Mouse (Mus musculus): ENCODE results near the gene Tex2. TPM values are rescaled to one million over a fixed set of nuclear protein-coding genes. Genes with fewer than 3 reads are reported as not detected.

Gene Tex2
- polyA plus RNA-seq, 1 experiment from 2014 or later = 18.3 TPM

DNA sequence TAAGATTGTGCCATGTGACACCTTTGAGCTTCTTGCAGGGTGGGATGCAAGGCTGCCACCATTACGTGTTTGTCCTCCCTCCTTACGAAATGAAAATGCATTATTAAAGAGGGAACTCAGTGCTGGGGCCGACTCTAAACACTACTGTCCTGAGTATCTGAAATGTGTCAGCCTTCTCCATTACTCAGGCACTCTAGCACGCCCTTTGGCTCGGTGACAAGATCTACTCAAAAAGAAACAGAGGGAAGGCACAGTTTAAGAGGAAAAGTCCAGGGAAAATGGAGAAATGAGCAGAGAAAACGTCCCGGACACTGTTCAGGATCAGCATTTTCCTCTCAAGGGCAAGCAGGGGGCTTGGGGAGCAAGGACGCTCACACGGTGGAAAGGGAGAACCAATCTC lies 40.3 kb downstream of the Tex2 start:
- Histone ChIP-seq H3K36me3 (peaks cover 4% of the 10 kb centered on the region; the same call in 1 of the 2 replicates), H3K4me2 (replicated peaks) (no peak overlapping the region), H3K9me3 (no peaks in the 10 kb centered on the region), H3K27ac (no peak overlapping the region), H3K4me1 (replicated peaks) (peaks cover 36% of the 10 kb centered on the region), H3K27me3 (no peaks in the 10 kb centered on the region), H3K9ac (replicated peaks) (no peak overlapping the region), H3K4me3 (replicated peaks) (no peak overlapping the region)
- no peak for ATAC-seq
- 74% methylated on average over 9 of the region's 9 CpGs for WGBS

DNA sequence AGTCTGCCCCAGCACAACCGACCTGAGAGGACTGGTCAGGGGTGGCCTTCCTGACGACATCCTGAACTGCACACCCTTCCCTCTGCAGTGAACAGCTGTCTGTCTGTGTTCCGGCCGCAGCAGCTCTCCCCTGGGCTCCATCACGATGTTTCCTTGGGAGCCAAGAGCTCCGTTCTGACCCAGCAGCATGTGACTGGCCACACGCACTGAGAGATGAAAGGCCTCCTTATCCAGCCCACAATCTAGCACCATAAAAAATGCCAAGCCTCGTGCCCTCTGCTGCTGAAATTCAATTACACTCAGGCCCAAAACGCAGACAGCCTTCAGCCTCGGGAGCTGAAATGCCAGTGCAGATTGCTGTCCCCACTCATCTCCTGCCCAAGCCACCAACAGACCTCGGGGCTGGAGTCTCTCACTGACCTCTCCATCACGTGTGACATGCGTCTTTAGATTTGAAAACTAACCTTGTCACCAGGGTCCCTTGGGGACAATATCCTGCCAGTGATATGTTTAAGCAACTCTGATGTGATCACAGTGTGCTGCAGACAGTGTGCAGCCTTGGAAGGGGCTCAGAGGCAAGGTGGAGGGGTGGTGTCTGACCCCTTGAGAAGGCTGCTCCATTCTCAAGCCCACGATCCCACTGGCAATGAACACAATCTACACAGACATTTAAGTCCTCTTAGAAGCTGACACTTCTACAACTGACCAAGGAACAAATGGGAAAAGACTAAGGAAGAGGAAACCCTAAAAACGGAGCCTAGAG lies 41.0 kb downstream of the Tex2 start:
- WGBS = 64% methylated on average over 15 of the region's 15 CpGs
- peak overlapping the region; percentile 49; the same call in 1 of the 2 replicates for H3K27ac ChIP-seq
- H3K9me3 ChIP-seq = no peaks in the 10 kb centered on the region
- peak overlapping the region; percentile 36 for H3K9ac ChIP-seq (replicated peaks)
- peaks cover 11% of the 10 kb centered on the region for H3K36me3 ChIP-seq
- no peaks in the 10 kb centered on the region for H3K27me3 ChIP-seq
- H3K4me1 ChIP-seq (replicated peaks) = peaks cover 36% of the 10 kb centered on the region
- no peak overlapping the region for H3K4me2 ChIP-seq (replicated peaks)
- H3K4me3 ChIP-seq (replicated peaks) = no peak overlapping the region
- ATAC-seq = peak; percentile 34; the same call in 1 of the 2 replicates

DNA sequence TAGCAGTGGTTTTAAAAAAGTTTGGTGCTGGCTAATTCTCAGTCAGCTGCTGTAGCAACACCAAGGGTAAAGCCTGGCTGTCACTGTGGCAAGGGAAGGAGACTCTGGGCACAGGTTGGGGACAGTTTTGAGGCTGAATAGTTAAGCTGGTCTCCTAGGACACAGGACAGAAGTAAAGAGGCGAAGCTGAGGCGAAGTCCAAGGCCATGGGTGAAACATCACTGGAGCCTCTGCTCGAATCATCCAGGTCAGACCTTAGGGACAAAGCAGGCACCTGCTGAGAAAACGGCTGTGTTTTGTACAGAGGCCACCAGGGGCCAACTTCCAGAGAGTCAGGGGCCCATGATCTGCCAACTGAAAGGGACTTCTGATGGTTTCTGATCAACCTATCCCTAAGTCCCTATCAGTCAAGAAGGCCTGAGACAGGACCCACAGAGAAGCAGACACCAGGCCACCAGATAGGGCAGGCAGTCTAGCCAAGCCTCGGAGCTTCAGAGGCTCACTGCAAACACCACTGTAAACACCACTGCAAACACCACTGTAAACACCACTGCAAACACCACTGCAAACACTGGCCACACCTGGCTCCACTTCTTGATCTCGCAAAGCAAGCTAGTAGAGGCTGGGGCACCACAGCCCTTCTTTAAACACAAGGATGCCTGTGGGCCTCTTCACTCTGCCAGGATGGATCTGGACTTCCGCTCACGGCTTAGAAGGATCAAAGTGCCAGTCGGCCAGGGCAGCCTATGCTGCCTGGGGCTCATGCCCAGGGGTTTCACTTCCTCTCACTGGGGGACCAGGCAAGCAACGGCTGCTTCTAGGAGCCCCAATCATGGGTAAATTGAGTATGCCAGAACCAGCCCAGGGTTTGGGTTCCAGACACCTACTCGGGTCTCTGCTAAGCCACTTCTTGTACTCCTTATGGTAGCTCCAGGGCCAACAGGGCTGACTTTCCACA lies 41.9 kb downstream of the Tex2 start:
- ATAC-seq = no peak
- H3K36me3 ChIP-seq = peaks cover 20% of the 10 kb centered on the region
- no peaks in the 10 kb centered on the region for H3K27me3 ChIP-seq
- 75% methylated on average over 11 of the region's 11 CpGs for WGBS
- peaks cover 36% of the 10 kb centered on the region for H3K4me1 ChIP-seq (replicated peaks)
- no peak overlapping the region for H3K27ac ChIP-seq
- H3K9ac ChIP-seq (replicated peaks) = peak overlapping the region; percentile 36; the same call in 1 of the 2 replicates
- H3K4me3 ChIP-seq (replicated peaks) = no peak overlapping the region
- H3K9me3 ChIP-seq = no peaks in the 10 kb centered on the region
- no peak overlapping the region for H3K4me2 ChIP-seq (replicated peaks)

DNA sequence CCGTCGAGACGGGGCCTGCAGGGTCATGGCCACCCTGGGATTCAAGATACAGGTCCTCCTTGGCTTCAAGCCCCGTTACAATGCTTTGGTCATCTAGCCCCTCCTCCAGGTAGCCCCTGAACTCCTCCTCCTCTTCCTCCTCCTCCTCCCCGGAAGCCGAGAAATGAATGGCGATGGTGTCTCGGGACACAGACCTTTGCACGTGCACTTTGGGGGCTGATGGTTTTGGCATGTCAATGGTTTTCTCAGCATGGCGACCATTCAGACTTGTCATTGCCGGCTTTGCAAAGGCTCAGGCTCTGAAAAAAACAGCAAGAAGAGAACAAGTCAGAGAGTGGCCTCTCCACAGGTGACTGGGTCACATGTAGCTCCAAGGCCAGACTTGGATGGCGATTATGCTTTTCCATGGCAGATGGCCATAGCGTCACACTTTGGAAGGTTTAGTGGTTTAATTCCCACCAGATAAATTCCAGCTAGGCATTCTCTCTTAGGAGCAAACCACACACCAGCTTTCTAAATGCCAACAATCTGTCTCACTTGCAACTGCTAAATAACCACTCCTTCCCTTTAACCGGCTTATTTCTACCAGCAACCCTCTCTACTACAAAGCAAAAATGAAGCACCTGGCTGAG lies 44.8 kb downstream of the Tex2 start:
- peaks cover 24% of the 10 kb centered on the region for H3K36me3 ChIP-seq
- no peak overlapping the region for H3K4me2 ChIP-seq (replicated peaks)
- no peak overlapping the region for H3K9ac ChIP-seq (replicated peaks)
- WGBS = 68% methylated on average over 14 of the region's 14 CpGs
- H3K4me3 ChIP-seq (replicated peaks) = no peak overlapping the region
- H3K27me3 ChIP-seq = no peaks in the 10 kb centered on the region
- ATAC-seq = no peak
- H3K9me3 ChIP-seq = no peaks in the 10 kb centered on the region
- H3K4me1 ChIP-seq (replicated peaks) = peaks cover 33% of the 10 kb centered on the region
- no peak overlapping the region for H3K27ac ChIP-seq

DNA sequence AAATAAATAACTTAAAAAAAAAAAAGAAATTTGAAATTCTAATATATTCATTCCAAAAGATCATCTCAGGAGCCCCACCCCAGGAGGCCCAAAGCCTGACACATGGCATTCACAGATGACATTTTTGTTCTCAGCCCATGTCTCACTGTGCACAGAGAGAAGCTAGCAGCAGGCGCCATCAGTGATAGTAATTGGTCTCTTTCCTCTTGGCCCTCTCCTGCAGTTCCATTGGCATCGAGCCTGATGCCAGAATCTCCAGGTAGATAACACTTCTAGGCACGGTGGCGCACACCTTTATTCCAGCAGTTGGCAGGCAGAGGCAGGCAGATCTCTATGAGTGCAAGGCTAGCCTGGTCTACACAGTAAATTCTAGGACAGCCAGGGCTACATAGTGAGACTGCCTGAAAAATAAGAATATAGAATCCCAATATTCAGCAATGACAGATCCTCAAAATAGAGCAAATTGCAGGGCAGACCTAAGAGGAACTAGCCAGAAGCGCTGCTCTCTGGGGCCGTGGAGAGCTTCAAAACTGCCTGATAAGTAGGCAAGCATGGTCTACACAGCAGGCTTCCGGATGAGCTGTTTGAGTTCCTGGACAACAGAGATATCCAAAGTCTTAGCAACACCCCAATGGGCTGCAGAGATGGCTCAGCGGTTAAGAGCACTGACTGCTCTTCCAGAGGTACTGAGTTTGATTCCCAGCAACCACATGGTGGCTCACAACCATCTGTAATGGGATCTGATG lies 47.0 kb downstream of the Tex2 start:
- Histone ChIP-seq H3K9ac (replicated peaks) (no peak overlapping the region), H3K36me3 (peaks cover 24% of the 10 kb centered on the region), H3K9me3 (no peaks in the 10 kb centered on the region), H3K4me1 (replicated peaks) (0 out of 2 replicates have a peak, but pooled peaks cover 12% of the 10 kb centered on the region), H3K4me3 (replicated peaks) (no peak overlapping the region), H3K27ac (no peak overlapping the region), H3K27me3 (no peaks in the 10 kb centered on the region), H3K4me2 (replicated peaks) (no peak overlapping the region)
- WGBS = 95% methylated on average over 8 of the region's 8 CpGs
- ATAC-seq = no peak

DNA sequence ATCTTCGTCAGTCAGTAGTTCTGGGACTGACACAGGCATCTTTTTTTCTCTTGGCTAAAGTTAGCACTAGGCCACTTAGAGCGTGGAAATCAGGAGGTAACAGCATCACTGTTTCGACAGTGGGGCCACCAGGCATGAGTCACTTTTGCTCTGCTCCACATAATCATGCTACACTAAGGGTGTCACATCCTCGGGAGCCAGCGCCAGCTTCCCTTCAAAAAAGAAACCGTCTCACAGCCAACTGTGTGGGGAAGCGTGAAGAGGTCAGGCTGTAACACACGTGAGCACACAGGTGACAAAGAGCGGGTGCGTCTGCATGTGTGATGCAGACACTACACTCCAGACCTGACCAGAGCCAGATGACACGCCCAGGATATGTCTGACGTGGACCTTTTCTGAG lies 49.0 kb downstream of the Tex2 start:
- H3K4me3 ChIP-seq (replicated peaks) = no peak overlapping the region
- 0 out of 2 replicates have a peak, but pooled peaks cover 10% of the 10 kb centered on the region for H3K4me1 ChIP-seq (replicated peaks)
- H3K4me2 ChIP-seq (replicated peaks) = no peak overlapping the region
- H3K36me3 ChIP-seq = peaks cover 24% of the 10 kb centered on the region
- 83% methylated on average over 12 of the region's 12 CpGs for WGBS
- no peak overlapping the region for H3K27ac ChIP-seq
- ATAC-seq = no peak
- H3K9me3 ChIP-seq = no peaks in the 10 kb centered on the region
- H3K27me3 ChIP-seq = no peaks in the 10 kb centered on the region
- no peak overlapping the region for H3K9ac ChIP-seq (replicated peaks)

DNA sequence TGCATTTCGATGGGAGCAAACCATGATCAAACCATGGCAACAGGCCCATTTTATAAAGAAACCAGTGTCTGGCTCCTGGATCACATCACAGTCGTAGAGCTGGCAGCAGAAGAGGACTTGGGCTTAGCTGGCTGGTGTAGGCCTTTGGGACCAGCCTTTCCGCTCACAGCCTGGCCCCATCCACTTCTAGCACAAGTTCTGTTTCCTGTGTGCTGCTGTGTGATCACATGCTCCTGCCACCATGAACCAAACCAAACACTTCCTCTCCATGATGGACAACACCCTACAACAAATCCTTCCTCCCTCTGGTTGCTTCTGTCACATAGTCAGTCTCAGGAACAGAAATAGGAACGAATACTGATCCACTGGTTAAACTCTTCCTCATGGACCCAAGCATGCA lies 50.5 kb downstream of the Tex2 start:
- no peak for ATAC-seq
- Histone ChIP-seq H3K4me2 (replicated peaks) (no peak overlapping the region), H3K9me3 (no peaks in the 10 kb centered on the region), H3K27me3 (no peaks in the 10 kb centered on the region), H3K4me1 (replicated peaks) (peaks cover 6% of the 10 kb centered on the region), H3K36me3 (peaks cover 18% of the 10 kb centered on the region), H3K4me3 (replicated peaks) (no peak overlapping the region), H3K27ac (no peak overlapping the region), H3K9ac (replicated peaks) (no peak overlapping the region)
- WGBS = 92% methylated on average over 4 of the region's 4 CpGs

DNA sequence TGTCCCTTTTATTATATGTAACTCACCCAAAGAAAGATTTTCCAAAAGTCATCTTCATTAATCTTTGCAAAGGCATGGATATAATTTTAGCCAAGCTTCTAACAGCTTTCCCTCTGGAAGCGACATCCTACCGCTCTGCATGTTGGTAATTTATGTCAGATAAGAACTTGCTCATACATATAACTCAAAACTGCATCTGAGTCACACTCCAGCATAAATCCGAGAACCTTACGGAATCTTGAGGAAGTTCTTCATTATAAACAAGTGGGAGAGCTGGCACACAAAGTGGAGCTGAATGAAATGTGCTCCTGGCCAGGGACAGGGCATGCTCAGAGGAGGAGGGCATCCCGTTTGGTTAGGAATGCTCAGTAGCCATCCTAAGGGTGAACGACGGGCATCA lies 53.5 kb downstream of the Tex2 start:
- WGBS = 92% methylated on average over 7 of the region's 7 CpGs
- no peak for ATAC-seq
- H3K4me1 ChIP-seq (replicated peaks) = peaks cover 15% of the 10 kb centered on the region

DNA sequence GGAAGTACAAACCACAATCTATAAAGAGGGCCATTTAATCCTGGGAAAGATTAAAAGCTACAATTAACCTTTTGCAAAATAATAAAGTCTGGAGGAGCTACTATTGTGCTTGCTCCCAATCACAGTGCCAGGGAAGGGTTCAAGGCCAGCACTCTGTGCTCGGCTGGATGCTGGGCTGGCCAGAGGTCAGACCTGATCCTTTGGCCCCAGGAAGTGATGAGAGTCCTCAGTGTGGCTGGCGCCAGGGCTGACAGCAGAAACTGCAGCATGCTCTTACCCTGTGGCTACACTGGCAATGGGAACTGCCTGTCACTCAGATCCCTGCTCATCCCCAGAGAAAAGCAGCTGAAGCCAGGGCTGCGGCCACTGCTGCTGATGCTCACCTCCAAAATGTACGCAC lies 55.2 kb downstream of the Tex2 start:
- no peaks in the 10 kb centered on the region for H3K27me3 ChIP-seq
- no peak overlapping the region for H3K27ac ChIP-seq
- H3K36me3 ChIP-seq = no peaks in the 10 kb centered on the region; the same call in 1 of the 2 replicates
- no peak overlapping the region for H3K9ac ChIP-seq (replicated peaks)
- no peak overlapping the region for H3K4me2 ChIP-seq (replicated peaks)
- H3K9me3 ChIP-seq = no peaks in the 10 kb centered on the region
- peaks cover 15% of the 10 kb centered on the region for H3K4me1 ChIP-seq (replicated peaks)
- ATAC-seq = no peak
- 64% methylated on average over 4 of the region's 4 CpGs for WGBS
- H3K4me3 ChIP-seq (replicated peaks) = no peak overlapping the region

More for the DNA sequence above, 53.5 kb downstream of the Tex2 start:
- H3K4me2 ChIP-seq (replicated peaks) = no peak overlapping the region
- no peaks in the 10 kb centered on the region for H3K27me3 ChIP-seq
- no peak overlapping the region for H3K27ac ChIP-seq
- H3K9ac ChIP-seq (replicated peaks) = no peak overlapping the region
- H3K9me3 ChIP-seq = no peaks in the 10 kb centered on the region
- no peak overlapping the region for H3K4me3 ChIP-seq (replicated peaks)
- no peaks in the 10 kb centered on the region; the same call in 1 of the 2 replicates for H3K36me3 ChIP-seq

DNA sequence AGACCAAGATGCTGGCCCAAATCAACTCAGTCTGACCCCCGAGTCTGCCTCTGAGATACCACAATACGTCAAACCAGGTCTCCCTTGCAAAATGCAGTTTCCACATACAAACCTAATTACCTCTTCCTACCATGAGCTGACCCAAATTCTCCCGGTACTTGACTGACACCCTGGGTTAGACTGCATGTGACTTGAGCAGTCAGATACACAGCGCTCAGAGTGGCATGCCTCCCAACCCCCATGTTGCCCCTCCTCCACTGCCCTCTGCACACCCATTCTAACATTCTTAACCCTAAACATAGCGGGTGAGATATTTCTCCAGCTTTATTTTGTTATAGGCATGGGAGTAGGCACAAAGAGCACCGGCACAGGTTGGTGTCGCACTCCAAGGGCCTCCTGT lies 55.8 kb downstream of the Tex2 start:
- no peak overlapping the region for H3K9ac ChIP-seq (replicated peaks)
- ATAC-seq = no peak
- no peak overlapping the region for H3K27ac ChIP-seq
- H3K4me1 ChIP-seq (replicated peaks) = peaks cover 15% of the 10 kb centered on the region
- H3K36me3 ChIP-seq = no peaks in the 10 kb centered on the region; the same call in 1 of the 2 replicates
- no peaks in the 10 kb centered on the region for H3K9me3 ChIP-seq
- H3K27me3 ChIP-seq = no peaks in the 10 kb centered on the region
- no peak overlapping the region for H3K4me3 ChIP-seq (replicated peaks)
- no peak overlapping the region for H3K4me2 ChIP-seq (replicated peaks)
- WGBS = 85% methylated on average over 7 of the region's 7 CpGs

DNA sequence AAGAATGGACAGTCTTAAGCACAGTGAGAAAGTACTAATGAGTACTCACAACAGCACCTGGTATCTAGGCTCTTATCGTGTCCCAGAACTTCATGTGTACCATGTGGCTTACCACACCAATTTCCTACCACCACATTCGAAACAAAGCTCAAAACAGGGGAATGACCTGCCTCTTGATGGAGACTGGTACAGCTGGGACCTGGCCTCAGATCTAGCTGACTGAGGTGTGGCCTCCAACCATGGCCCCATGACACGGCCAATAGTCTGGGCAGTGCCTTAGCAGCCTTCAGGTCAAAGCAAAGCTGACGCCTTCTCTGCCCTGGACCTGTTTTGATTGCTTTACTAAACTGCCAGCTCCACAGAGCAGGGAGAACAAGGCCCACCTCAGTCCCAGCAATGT lies 56.5 kb downstream of the Tex2 start:
- Histone ChIP-seq H3K36me3 (no peaks in the 10 kb centered on the region; the same call in 1 of the 2 replicates), H3K4me3 (replicated peaks) (no peak overlapping the region), H3K27me3 (no peaks in the 10 kb centered on the region), H3K27ac (no peak overlapping the region), H3K9ac (replicated peaks) (no peak overlapping the region), H3K4me2 (replicated peaks) (no peak overlapping the region), H3K9me3 (no peaks in the 10 kb centered on the region), H3K4me1 (replicated peaks) (peaks cover 15% of the 10 kb centered on the region)
- WGBS = 86% methylated on average over 4 of the region's 4 CpGs
- ATAC-seq = no peak
